Mouse (Mus musculus) olfactory bulb, adult 2 months (tissue): ENCODE data around the gene Rps25.

Source experiments
- CTCF ChIP-seq: fragments of 200-500 bp; IDR thresholded peaks from 2 replicates; pipeline ENCODE4 v1.5.1; 2012; ENCODE audit warnings: low read depth, mild to moderate bottlenecking, low read length, moderate library complexity; ENCODE audit not compliant: insufficient read depth
- POLR2A ChIP-seq: fragments of 200-500 bp; IDR thresholded peaks from 2 replicates; pipeline ENCODE4 v1.6.1; 2012; ENCODE audit warnings: mild to moderate bottlenecking, low read depth, low read length, moderate library complexity; ENCODE audit not compliant: insufficient read depth

DNA sequence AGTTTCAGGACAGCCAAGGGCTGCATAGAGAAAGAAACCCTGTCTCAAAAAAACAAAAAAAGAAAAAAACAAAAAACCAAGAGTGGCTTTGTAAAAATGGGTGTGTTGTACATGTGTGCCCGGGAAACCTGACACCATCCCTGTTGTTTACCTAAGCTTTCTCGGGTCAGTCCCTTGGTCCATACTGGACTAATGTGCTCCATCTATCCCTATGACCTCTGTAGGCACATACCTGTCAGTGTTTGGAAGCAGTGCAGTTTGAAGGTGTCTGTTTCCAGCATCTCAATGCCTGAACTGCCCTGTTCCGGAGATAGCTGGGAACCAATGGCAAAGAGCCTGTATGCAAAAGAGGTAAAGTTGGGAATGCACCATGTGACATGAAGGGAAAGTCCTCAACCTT is 1.9 kb upstream of the Rps25 start:
- TF ChIP-seq CTCF (no peak), POLR2A (no peak)
